Mouse (Mus musculus) embryonic fibroblast, embryonic 13.5 days (primary cell): ENCODE measurements around the gene Nme7.

ENCODE experiments used
- CTCF ChIP-seq: IDR thresholded peaks from 2 replicates; pipeline ENCODE4 v1.5.1; 2011; ENCODE audit warnings: mild to moderate bottlenecking, control low read depth, low read length, moderate library complexity, borderline replicate concordance; ENCODE audit not compliant: insufficient read depth
- POLR2A ChIP-seq: IDR thresholded peaks from 2 replicates; pipeline ENCODE4 v1.6.1; 2011; ENCODE audit warnings: low read depth, mild to moderate bottlenecking, control low read depth, low read length, moderate library complexity

DNA sequence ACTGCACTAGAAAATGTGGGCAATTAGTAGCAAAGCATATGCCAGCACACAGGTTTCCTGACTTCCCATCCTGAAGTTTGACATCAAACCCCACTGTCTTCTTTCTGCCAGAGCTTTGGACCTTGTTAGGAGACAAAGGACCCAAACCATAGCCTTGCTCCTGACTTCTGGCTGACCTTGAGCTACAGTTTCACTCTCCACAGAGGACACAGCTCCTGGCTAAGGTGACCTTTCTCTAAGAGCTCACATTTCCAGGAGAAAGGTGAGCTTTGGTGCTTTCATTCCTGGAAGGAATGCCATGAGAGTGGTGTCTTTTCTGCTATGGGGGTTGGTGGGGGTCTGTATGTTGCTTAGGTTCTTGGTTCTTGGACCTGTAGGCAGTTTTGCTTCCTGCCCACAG, 179.8 kb downstream of the Nme7 start:
- no peak for TF ChIP-seq CTCF
- TF ChIP-seq POLR2A: no peak
